Mouse (Mus musculus): ENCODE measurements at regions not wholly inside any gene's neighbourhood (a gene's known extent, or its start where the extent isn't known, plus 50 kb on each side); places are given as distances from the start of the nearest gene placed in this dataset.
"Not testable (repeated sequence)": the region's sequence is repeated elsewhere in the genome, so short reads cannot be mapped to it uniquely, and the experiment has no call there.

- not testable (repeated sequence) for TF ChIP-seq POLR2A (IDR thresholded peaks at IDR 0.05; ENCODE audit: low read depth, low read length); CTCF (IDR thresholded peaks at IDR 0.05; ENCODE audit: borderline replicate concordance, insufficient read depth, low read length)
Observed at GRCm38 (mm10) chr7:69101770-69102169, 352.7 kb upstream of the Arrdc4 start.
